In the genomic region with DNA sequence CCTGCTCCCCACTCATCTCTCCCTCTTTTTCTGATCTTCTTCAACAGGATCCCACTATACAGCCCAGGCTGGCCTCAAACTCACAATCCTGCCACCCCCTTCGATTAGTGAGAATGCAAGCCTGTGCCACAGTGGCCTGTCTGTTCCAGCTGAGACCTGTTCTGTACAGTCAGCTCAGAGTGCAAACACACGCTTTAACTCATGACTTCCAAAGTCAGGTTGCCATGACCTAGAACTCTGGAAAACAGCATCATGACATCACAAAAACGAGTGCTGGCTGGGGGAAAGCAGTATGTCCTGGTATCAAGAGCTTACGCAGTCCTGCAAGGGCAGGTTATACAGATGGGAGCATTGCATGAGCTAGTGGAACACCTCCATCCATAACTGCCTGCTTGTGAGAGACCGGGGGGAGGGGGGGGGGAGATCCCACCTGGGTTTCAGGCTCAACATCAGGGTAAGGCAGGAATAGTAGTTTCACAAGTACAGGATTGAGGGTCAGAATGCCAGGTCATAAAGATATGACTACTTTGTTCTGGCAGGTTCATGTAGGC, we compare ENCODE assay signal across 12 mouse cellular contexts. TPM values are rescaled to one million over a fixed set of nuclear protein-coding genes. Genes with fewer than 3 reads are reported as not detected.
A peak's percentile ranks its signal among the peaks of the same experiment; 100 is the strongest.
DNase-seq lines count a peak whose midpoint lies in the region; ATAC-seq and TF ChIP-seq lines count a peak whose summit lies in the region.
"Had no signal": no experiment of that assay in that cellular context is flagged by ENCODE, and none has a peak within 500 bp of the region (broad histone marks: within the 10 kb centered on the region; RNA-seq: fewer than 3 reads in every experiment).

No protein-coding gene starts in this region.

- TF ChIP-seq CTCF in kidney, postnatal 0 days (IDR thresholded peaks at IDR 0.05; ENCODE audit: low read depth) = no peak
- no peak for TF ChIP-seq CTCF in cortical plate, adult 2 months (IDR thresholded peaks at IDR 0.05; ENCODE audit: extremely low read depth, insufficient read depth, low read length)

- no peaks in the 10 kb centered on the region for H3K9me3 ChIP-seq in kidney, postnatal 0 days (replicated peaks; ENCODE audit: low read length)
- no peaks in the 10 kb centered on the region for H3K9me3 ChIP-seq in hindbrain, embryonic 13.5 days
- H3K9me3 ChIP-seq in midbrain, embryonic 16.5 days (replicated peaks; ENCODE audit: control insufficient read depth, low read length, poor library complexity, severe bottlenecking) = no peaks in the 10 kb centered on the region
- H3K9me3 ChIP-seq in liver, embryonic 11.5 days (ENCODE audit: control insufficient read depth, low read length) = no peaks in the 10 kb centered on the region
- H3K9me3 ChIP-seq: embryonic facial prominence, embryonic 13.5 days had no signal

- DNase-seq in kidney, postnatal 0 days (ENCODE audit: low spot score) = no peak
- no peak for DNase-seq in kidney, postnatal 4 days
- DNase-seq in heart, postnatal 4 days = no peak
- no peak for DNase-seq in urinary bladder, postnatal 14 days (ENCODE audit: low spot score)
- no peak for DNase-seq in liver, embryonic 11.5 days (ENCODE audit: low spot score)
- DNase-seq: heart, postnatal 14 days; kidney, adult 2 months; right cerebral cortex, postnatal 4 days had no signal

- no peak for TF ChIP-seq POLR2A in cortical plate, adult 2 months (IDR thresholded peaks at IDR 0.05; ENCODE audit: extremely low read depth, insufficient read depth, low read length)

- H3K4me2 ChIP-seq in kidney, postnatal 0 days (ENCODE audit: low read length) = no peak overlapping the region
- H3K4me2 ChIP-seq in hindbrain, embryonic 13.5 days = peak overlapping the region; percentile 40
- H3K4me2 ChIP-seq in midbrain, embryonic 16.5 days (ENCODE audit: low read length) = peak overlapping the region; percentile 36
- no peak overlapping the region for H3K4me2 ChIP-seq in liver, embryonic 11.5 days

- no peak overlapping the region for H3K4me3 ChIP-seq in kidney, postnatal 0 days (replicated peaks; ENCODE audit: low read depth, low read length)
- peak overlapping the region; percentile 39; the same call in 1 of the 2 replicates for H3K4me3 ChIP-seq in cortical plate, adult 2 months (ENCODE audit: insufficient read depth, low read length)
- 0 out of 2 replicates have a peak overlapping the region, but pooled peaks have one; percentile 16 for H3K4me3 ChIP-seq in hindbrain, embryonic 13.5 days
- H3K4me3 ChIP-seq in midbrain, embryonic 16.5 days (ENCODE audit: low read depth, low read length) = peak overlapping the region; percentile 21; the same call in 1 of the 2 replicates
- H3K4me3 ChIP-seq in liver, embryonic 11.5 days (ENCODE audit: low read depth, low read length) = no peak overlapping the region

- H3K9ac ChIP-seq in kidney, postnatal 0 days (ENCODE audit: low read depth, low read length) = no peak overlapping the region
- no peak overlapping the region for H3K9ac ChIP-seq in hindbrain, embryonic 13.5 days
- H3K9ac ChIP-seq in midbrain, embryonic 16.5 days (ENCODE audit: low read depth, low read length) = 0 out of 2 replicates have a peak overlapping the region, but pooled peaks have one; percentile 37
- H3K9ac ChIP-seq in liver, embryonic 11.5 days (ENCODE audit: low read depth, low read length) = no peak overlapping the region
- H3K9ac ChIP-seq: embryonic facial prominence, embryonic 13.5 days had no signal

- no peaks in the 10 kb centered on the region for H3K36me3 ChIP-seq in kidney, postnatal 0 days (ENCODE audit: insufficient read depth, low read length)
- no peaks in the 10 kb centered on the region for H3K36me3 ChIP-seq in hindbrain, embryonic 13.5 days
- no peaks in the 10 kb centered on the region for H3K36me3 ChIP-seq in midbrain, embryonic 16.5 days (ENCODE audit: control insufficient read depth, insufficient read depth, low read length)
- H3K36me3 ChIP-seq in liver, embryonic 11.5 days (ENCODE audit: control insufficient read depth, insufficient read depth, low read length) = no peaks in the 10 kb centered on the region
- H3K36me3 ChIP-seq: embryonic facial prominence, embryonic 13.5 days had no signal

- no peaks in the 10 kb centered on the region for H3K4me1 ChIP-seq in kidney, postnatal 0 days (replicated peaks; ENCODE audit: insufficient read depth, low read length)
- no peaks in the 10 kb centered on the region; the same call in 1 of the 2 replicates for H3K4me1 ChIP-seq in cortical plate, adult 2 months (ENCODE audit: control insufficient read depth, insufficient read depth, low read length)
- H3K4me1 ChIP-seq in hindbrain, embryonic 13.5 days (replicated peaks) = no peaks in the 10 kb centered on the region
- no peaks in the 10 kb centered on the region for H3K4me1 ChIP-seq in midbrain, embryonic 16.5 days (ENCODE audit: control insufficient read depth, insufficient read depth, low read length)
- no peaks in the 10 kb centered on the region for H3K4me1 ChIP-seq in liver, embryonic 11.5 days (replicated peaks; ENCODE audit: control insufficient read depth, insufficient read depth, low read length)

- H3K27me3 ChIP-seq in kidney, postnatal 0 days (ENCODE audit: insufficient read depth, low read length) = no peaks in the 10 kb centered on the region
- H3K27me3 ChIP-seq in hindbrain, embryonic 13.5 days = no peaks in the 10 kb centered on the region
- no peaks in the 10 kb centered on the region for H3K27me3 ChIP-seq in midbrain, embryonic 16.5 days (ENCODE audit: control insufficient read depth, insufficient read depth, low read depth, low read length)
- H3K27me3 ChIP-seq in liver, embryonic 11.5 days (replicated peaks; ENCODE audit: control insufficient read depth, insufficient read depth, low read length) = no peaks in the 10 kb centered on the region

- 74% methylated on average over 5 of the region's 5 CpGs for WGBS in kidney, postnatal 0 days
- WGBS in hindbrain, embryonic 13.5 days = 79% methylated on average over 5 of the region's 5 CpGs
- 81% methylated on average over 5 of the region's 5 CpGs for whole genome bisulfite sequencing in midbrain, embryonic 16.5 days
- WGBS in liver, embryonic 11.5 days = 65% methylated on average over 5 of the region's 5 CpGs

- 0 out of 2 replicates have a peak, but pooled peaks have one; percentile 21 for ATAC-seq in kidney, postnatal 0 days (replicated peaks; ENCODE audit: low FRiP score, low read depth)
- ATAC-seq in hindbrain, embryonic 13.5 days (ENCODE audit: low FRiP score) = 0 out of 2 replicates have a peak, but pooled peaks have one; percentile 50
- ATAC-seq in midbrain, embryonic 16.5 days = peak; percentile 56
- ATAC-seq in liver, embryonic 11.5 days (replicated peaks; ENCODE audit: low FRiP score) = no peak

- no peak overlapping the region for H3K27ac ChIP-seq in kidney, postnatal 0 days
- no peak overlapping the region for H3K27ac ChIP-seq in cortical plate, adult 2 months (ENCODE audit: insufficient read depth, low read length)
- H3K27ac ChIP-seq in hindbrain, embryonic 13.5 days = no peak overlapping the region
- no peak overlapping the region for H3K27ac ChIP-seq in midbrain, embryonic 16.5 days (ENCODE audit: low read length)
- H3K27ac ChIP-seq in liver, embryonic 11.5 days (ENCODE audit: low read depth, low read length) = no peak overlapping the region
- H3K27ac ChIP-seq: embryonic facial prominence, embryonic 13.5 days had no signal

RNA-seq across cellular contexts. Expression of gene Msrb2, which starts 25.8 kb away (rescaled TPM):
- polyA plus RNA-seq in kidney, postnatal 0 days (2015; fragmentation: Nextera tagmentation; extraction: Ambion mirVana) = 37.8 and 38.0 TPM in 2 replicates
- polyA plus RNA-seq in cortical plate, adult 2 months (2012; rRNA removed) = 42.7 and 46.8 TPM in 2 replicates
- 10.4 and 10.8 TPM in 2 replicates for polyA plus RNA-seq in hindbrain, embryonic 13.5 days (2015; fragmentation: Nextera tagmentation; extraction: Ambion mirVana)
- 6.7 TPM in 2 replicates for polyA plus RNA-seq in midbrain, embryonic 16.5 days (2015; fragmentation: Nextera tagmentation; extraction: Ambion mirVana)
- 10 to 100 TPM; 28.2 to 29.4 TPM for total RNA-seq in heart, postnatal 4 days (2021)
- 17.2 and 20.6 TPM in 2 replicates for polyA plus RNA-seq in liver, embryonic 11.5 days (2014; fragmentation: Nextera tagmentation; extraction: Ambion mirVana)

Comparison
In these comparisons a context has a peak if more than half of its experiments do, and no peak if none do; other contexts are left out.
1. H3K4me2 ChIP-seq: peak in hindbrain, embryonic 13.5 days (single experiment) and midbrain, embryonic 16.5 days (single experiment); none in kidney, postnatal 0 days (single experiment) and liver, embryonic 11.5 days (single experiment).
2. H3K4me3 ChIP-seq: peak in cortical plate, adult 2 months (single experiment), hindbrain, embryonic 13.5 days (single experiment) and midbrain, embryonic 16.5 days (single experiment); none in kidney, postnatal 0 days (single experiment) and liver, embryonic 11.5 days (single experiment).